Mouse (Mus musculus) liver, postnatal 0 days (tissue): ENCODE results near the gene Il17re. TPM values are rescaled to one million over a fixed set of nuclear protein-coding genes. Genes with fewer than 3 reads are reported as not detected.

ENCODE experiments used
- ATAC-seq: fragments of 200-750 bp; cut with Nextera tagmentation; 2 replicates; pipeline ENCODE4 v1.8.0; 2017; ENCODE audit warnings: mild to moderate bottlenecking, moderate library complexity
- DNase-seq: peaks from one replicate; pipeline ENCODE4 v3.0.0-alpha.2; 2016
- H3K27ac ChIP-seq: fragments of 300-500 bp; sonication (generic); 2 replicates; pipeline ENCODE4 v1.5.1; 2014; ENCODE audit warnings: antibody characterized with exemption, moderate library complexity, mild to moderate bottlenecking, low read depth
- H3K27me3 ChIP-seq: fragments of 300-500 bp; sonication (generic); 2 replicates; pipeline ENCODE4 v1.6.1; 2014; ENCODE audit warnings: low read length, control low read depth, mixed read lengths; ENCODE audit not compliant: insufficient read depth
- H3K36me3 ChIP-seq: fragments of 300-500 bp; sonication (generic); replicated peaks from 2 replicates; pipeline ENCODE4 v1.6.1; 2014; ENCODE audit warnings: mild to moderate bottlenecking, control low read depth, low read length, moderate library complexity, mixed read lengths; ENCODE audit not compliant: insufficient read depth
- H3K4me1 ChIP-seq: fragments of 300-500 bp; sonication (generic); 2 replicates; pipeline ENCODE4 v1.6.1; 2014; ENCODE audit warnings: antibody characterized with exemption, mild to moderate bottlenecking, control low read depth; ENCODE audit not compliant: insufficient read depth
- H3K4me2 ChIP-seq: fragments of 300-500 bp; sonication (generic); 2 replicates; pipeline ENCODE4 v1.6.1; 2014; ENCODE audit warnings: low read depth, mild to moderate bottlenecking, low read length, moderate library complexity, mixed read lengths
- H3K4me3 ChIP-seq: fragments of 300-500 bp; sonication (generic); 2 replicates; pipeline ENCODE4 v1.5.1; 2014; ENCODE audit warnings: low read depth, low read length
- H3K9ac ChIP-seq: fragments of 300-500 bp; sonication (generic); replicated peaks from 2 replicates; pipeline ENCODE4 v1.6.1; 2014; ENCODE audit warnings: mild to moderate bottlenecking, moderate library complexity
- H3K9me3 ChIP-seq: fragments of 300-500 bp; sonication (generic); 2 replicates; pipeline ENCODE4 v1.6.1; 2016; ENCODE audit warnings: mild to moderate bottlenecking, control low read depth, low read length, mixed read lengths
- CTCF ChIP-seq: sonication (generic); IDR thresholded peaks from 2 replicates; pipeline ENCODE4 v1.5.1; 2016; ENCODE audit warnings: antibody characterized with exemption, low read depth
- EP300 ChIP-seq: IDR thresholded peaks from 2 replicates; pipeline ENCODE4 v1.6.1; 2016; ENCODE audit warnings: antibody characterized with exemption, low read depth, mild to moderate bottlenecking
- WGBS: fragments of 180-500 bp; shearing (Covaris S2); extraction: QIAGEN DNeasy Blood & Tissue Kit; methylation state at CpG from one replicate; pipeline ENCODE4 v1.1.7; 2014; ENCODE audit not compliant: insufficient replicate concordance; 5-methylcytosine and 5-hydroxymethylcytosine counted together
- polyA plus RNA-seq: library from polyadenylated mRNA; unstranded; fragments of >200 nt; fragmentation: Nextera tagmentation; extraction: Ambion mirVana; gene quantifications from 2 replicates; pipeline ENCODE4 v1.2.1, GENCODE M21; 2015

Il17re gene
- polyA plus RNA-seq, 1 experiment from 2014 or later, result 0.49 TPM

GRCm38 (mm10) chr6:113469021-113469420 is 10.7 kb downstream of the Il17re start:
- Histone ChIP-seq H3K27me3 (0 out of 2 replicates have a peak, but pooled peaks cover 6% of the 10 kb centered on the region), H3K4me1 (peaks cover 15% of the 10 kb centered on the region), H3K36me3 (no peaks in the 10 kb centered on the region), H3K9me3 (no peaks in the 10 kb centered on the region), H3K9ac (peak overlapping the region; percentile 38; the same call in 1 of the 2 replicates), H3K4me3 (peak overlapping the region; percentile 40), H3K27ac (no peak overlapping the region), H3K4me2 (peak overlapping the region; percentile 84)
- TF ChIP-seq EP300, result no peak
- peak; percentile 79 for TF ChIP-seq CTCF
- peak; percentile 73 for DNase-seq
- WGBS, result 12% methylated on average over 9 of the region's 9 CpGs
- peak; percentile 79 for ATAC-seq

- Histone ChIP-seq H3K36me3 (no peaks in the 10 kb centered on the region), H3K9me3 (no peaks in the 10 kb centered on the region), H3K9ac (peak overlapping the region; percentile 50; the same call in 1 of the 2 replicates), H3K4me2 (peak overlapping the region; percentile 84), H3K4me3 (peak overlapping the region; percentile 40), H3K27ac (no peak overlapping the region), H3K4me1 (peaks cover 15% of the 10 kb centered on the region), H3K27me3 (0 out of 2 replicates have a peak, but pooled peaks cover 6% of the 10 kb centered on the region)
- DNase-seq (peak; percentile 82), ATAC-seq (peak; percentile 78)
- TF ChIP-seq CTCF, result peak; percentile 88
- no peak for TF ChIP-seq EP300
- WGBS, result 2% methylated on average over 31 of the region's 31 CpGs
Measured at GRCm38 (mm10) chr6:113469432-113469831, 11.1 kb downstream of the Il17re start.

GRCm38 (mm10) chr6:113471297-113471936 is 13.1 kb downstream of the Il17re start, which contains the start of gene Il17rc:
Il17rc (plus strand) TSS chr6:113471427.
- peak within 1 kb of the TSS; percentile 57; the same call in 1 of the 2 replicates for H3K9ac ChIP-seq
- 46% methylated on average over 12 of the region's 12 CpGs for WGBS
- H3K27ac ChIP-seq, result peak within 1 kb of the TSS; percentile 71; the same call in 1 of the 2 replicates
- no peaks in the 10 kb centered on the region for H3K9me3 ChIP-seq
- H3K36me3 ChIP-seq, result no peaks in the 10 kb centered on the region
- TF ChIP-seq CTCF (no peak), EP300 (no peak)
- DNase-seq (peak; percentile 65), ATAC-seq (peak; percentile 73)
- 0 out of 2 replicates have a peak, but pooled peaks cover 6% of the 10 kb centered on the region for H3K27me3 ChIP-seq
- H3K4me1 ChIP-seq, result peaks cover 15% of the 10 kb centered on the region
- peak within 1 kb of the TSS; percentile 67 for H3K4me2 ChIP-seq
- H3K4me3 ChIP-seq, result peak within 1 kb of the TSS; percentile 28

- WGBS, result 79% methylated on average over 10 of the region's 10 CpGs
- 0 out of 2 replicates have a peak overlapping the region, but pooled peaks have one; percentile 28 for H3K4me3 ChIP-seq
- H3K27me3 ChIP-seq, result 0 out of 2 replicates have a peak, but pooled peaks cover 6% of the 10 kb centered on the region
- H3K27ac ChIP-seq, result no peak overlapping the region
- H3K36me3 ChIP-seq, result no peaks in the 10 kb centered on the region
- no peaks in the 10 kb centered on the region for H3K9me3 ChIP-seq
- peak overlapping the region; percentile 57; the same call in 1 of the 2 replicates for H3K9ac ChIP-seq
- H3K4me1 ChIP-seq, result peaks cover 15% of the 10 kb centered on the region
- peak overlapping the region; percentile 67; the same call in 1 of the 2 replicates for H3K4me2 ChIP-seq
- no peak for ATAC-seq
- TF ChIP-seq CTCF (no peak), EP300 (no peak)
- DNase-seq, result no peak
Measured at GRCm38 (mm10) chr6:113472061-113472460, 13.8 kb downstream of the Il17re start.

- H3K9ac ChIP-seq, result no peak overlapping the region
- H3K4me1 ChIP-seq, result peaks cover 15% of the 10 kb centered on the region
- TF ChIP-seq EP300 (no peak), CTCF (no peak)
- 0 out of 2 replicates have a peak, but pooled peaks cover 6% of the 10 kb centered on the region for H3K27me3 ChIP-seq
- no peak overlapping the region for H3K27ac ChIP-seq
- no peak for DNase-seq
- no peak overlapping the region for H3K4me3 ChIP-seq
- no peak overlapping the region for H3K4me2 ChIP-seq
- 33% methylated on average over 2 of the region's 2 CpGs for WGBS
- H3K36me3 ChIP-seq, result no peaks in the 10 kb centered on the region
- H3K9me3 ChIP-seq, result no peaks in the 10 kb centered on the region
- ATAC-seq, result no peak
Measured at GRCm38 (mm10) chr6:113473246-113473645, 15.0 kb downstream of the Il17re start.

DNA sequence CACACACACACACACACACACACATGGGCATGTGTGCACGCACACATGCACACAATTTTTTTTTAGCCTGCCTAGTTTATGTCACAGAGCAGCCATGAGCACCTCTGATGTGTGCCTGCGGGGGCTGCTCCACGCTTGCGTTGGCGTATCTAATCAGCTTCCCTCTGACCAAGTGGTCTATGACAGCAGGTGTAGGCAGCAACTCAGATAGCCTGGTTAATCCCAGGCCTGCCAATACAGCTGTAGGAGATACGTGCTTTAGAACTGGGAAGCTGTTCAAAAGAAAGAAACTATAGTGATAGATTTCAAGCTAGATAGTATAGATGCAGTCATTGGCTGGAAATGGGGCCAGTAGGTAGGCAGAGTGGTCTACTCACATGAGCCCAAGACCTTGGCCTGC is 15.4 kb downstream of the Il17re start:
- 67% methylated on average over 6 of the region's 6 CpGs for WGBS
- Histone ChIP-seq H3K9ac (no peak overlapping the region), H3K4me3 (no peak overlapping the region), H3K27me3 (0 out of 2 replicates have a peak, but pooled peaks cover 6% of the 10 kb centered on the region), H3K4me2 (no peak overlapping the region), H3K4me1 (peaks cover 15% of the 10 kb centered on the region), H3K27ac (no peak overlapping the region), H3K36me3 (no peaks in the 10 kb centered on the region), H3K9me3 (no peaks in the 10 kb centered on the region)
- no peak for ATAC-seq
- no peak for DNase-seq
- TF ChIP-seq EP300, result no peak
- TF ChIP-seq CTCF, result no peak
